Mouse (Mus musculus): ENCODE data around the gene Esrrg. TPM values are rescaled to one million over a fixed set of nuclear protein-coding genes. Genes with fewer than 3 reads are reported as not detected.
A peak's percentile ranks its signal among the peaks of the same experiment; 100 is the strongest.

Esrrg gene
- total and polyA plus RNA-seq, 3 experiments = 0.01 TPM; not detected in 2

GRCm38 (mm10) chr1:187974396-187974795 lies 365.8 kb downstream of the Esrrg start:
- Histone ChIP-seq H3K27ac (ENCODE audit: control insufficient read depth, low read depth, low read length) (no peak overlapping the region), H3K36me3 (ENCODE audit: control insufficient read depth in 1 of 2, insufficient read depth in 2 of 2, low read length in 2 of 2) (no peaks in the 10 kb centered on the region), H3K4me3 (ENCODE audit: control insufficient read depth in 1 of 2, insufficient read depth in 1 of 2, low read depth in 2 of 2, low read length in 2 of 2) (no peak overlapping the region), H3K27me3 (ENCODE audit: control insufficient read depth in 1 of 2, insufficient read depth in 2 of 2, low read length in 2 of 2) (no peaks in the 10 kb centered on the region; a peak in 2 of 4 replicates), H3K79me2 (ENCODE audit: control insufficient read depth, insufficient read depth, low read length, poor library complexity) (no peaks in the 10 kb centered on the region), H3K9ac (ENCODE audit: control insufficient read depth, low read depth, low read length, poor library complexity, severe bottlenecking) (no peak overlapping the region), H3K9me3 (replicated peaks; ENCODE audit: insufficient read depth, low read length) (no peaks in the 10 kb centered on the region), H3K4me1 (ENCODE audit: control insufficient read depth in 1 of 2, insufficient read depth in 2 of 2, low read length in 2 of 2) (no peaks in the 10 kb centered on the region)
- DNase-seq (ENCODE audit: low read depth, low spot score) = no peak
- TF ChIP-seq CTCF (IDR thresholded peaks at IDR 0.05 in 2 of 3, conservative IDR thresholded peaks at IDR 0.05 in 1 of 3; ENCODE audit: control insufficient read depth in 1 of 3, insufficient read depth in 1 of 3, low read depth in 2 of 3, low read length in 3 of 3, poor library complexity in 1 of 3, severe bottlenecking in 1 of 3) (peak in 1 of 3 experiments; percentile 15; a peak in 1 of 6 replicates), GABPA (IDR thresholded peaks at IDR 0.05; ENCODE audit: low read depth, low read length) (no peak), RAD21 (IDR thresholded peaks at IDR 0.05; ENCODE audit: low read depth, low read length) (peak; percentile 3; the same call in 1 of the 2 replicates), KAT2A (conservative IDR thresholded peaks at IDR 0.05; ENCODE audit: low read depth, low read length) (no peak), TAL1 (IDR thresholded peaks at IDR 0.05; ENCODE audit: low read length) (no peak), NRF1 (IDR thresholded peaks at IDR 0.05; ENCODE audit: insufficient read depth, low read depth, low read length, poor library complexity, severe bottlenecking) (no peak), MEF2A (IDR thresholded peaks at IDR 0.05; ENCODE audit: extremely low read depth, insufficient replicate concordance, low read depth, low read length, poor library complexity, severe bottlenecking) (no peak), POLR2A (IDR thresholded peaks at IDR 0.05; ENCODE audit: control insufficient read depth in 1 of 2, insufficient read depth in 1 of 2, low read depth in 1 of 2, low read length in 2 of 2, poor library complexity in 1 of 2) (no peak), SMC3 (IDR thresholded peaks at IDR 0.05; ENCODE audit: low read depth, low read length) (peak; percentile 18; the same call in 1 of the 2 replicates), ETS1 (IDR thresholded peaks at IDR 0.05; ENCODE audit: low read depth, low read length) (no peak)

- no peak overlapping the region for H3K9ac ChIP-seq (ENCODE audit: control insufficient read depth, low read depth, low read length, poor library complexity, severe bottlenecking)
- no peak overlapping the region for H3K4me3 ChIP-seq (ENCODE audit: control insufficient read depth in 1 of 2, insufficient read depth in 1 of 2, low read depth in 2 of 2, low read length in 2 of 2)
- H3K9me3 ChIP-seq (replicated peaks; ENCODE audit: insufficient read depth, low read length) = no peaks in the 10 kb centered on the region
- H3K27ac ChIP-seq (ENCODE audit: control insufficient read depth, low read depth, low read length) = no peak overlapping the region
- no peaks in the 10 kb centered on the region for H3K79me2 ChIP-seq (ENCODE audit: control insufficient read depth, insufficient read depth, low read length, poor library complexity)
- H3K27me3 ChIP-seq (ENCODE audit: control insufficient read depth in 1 of 2, insufficient read depth in 2 of 2, low read length in 2 of 2) = no peaks in the 10 kb centered on the region; a peak in 1 of 4 replicates
- DNase-seq (ENCODE audit: low read depth, low spot score) = no peak
- no peaks in the 10 kb centered on the region for H3K36me3 ChIP-seq (ENCODE audit: control insufficient read depth in 1 of 2, insufficient read depth in 2 of 2, low read length in 2 of 2)
- H3K4me1 ChIP-seq (ENCODE audit: control insufficient read depth in 1 of 2, insufficient read depth in 2 of 2, low read length in 2 of 2) = no peaks in the 10 kb centered on the region
- TF ChIP-seq POLR2AphosphoS5 (IDR thresholded peaks at IDR 0.05; ENCODE audit: borderline replicate concordance, low read depth, low read length) (no peak), NRF1 (IDR thresholded peaks at IDR 0.05; ENCODE audit: insufficient read depth, low read depth, low read length, poor library complexity, severe bottlenecking) (no peak), ZMIZ1 (IDR thresholded peaks at IDR 0.05; ENCODE audit: low read depth, low read length) (no peak), UBTF (IDR thresholded peaks at IDR 0.05; ENCODE audit: borderline replicate concordance, insufficient read depth, low read depth, low read length) (no peak), EP300 (IDR thresholded peaks at IDR 0.05; ENCODE audit: low read depth in 1 of 2, low read length in 2 of 2) (no peak), GATA1 (IDR thresholded peaks at IDR 0.05; ENCODE audit: low read depth, low read length) (no peak), TBP (IDR thresholded peaks at IDR 0.05; ENCODE audit: low read depth, low read length) (no peak), RCOR1 (IDR thresholded peaks at IDR 0.05; ENCODE audit: low read depth, low read length) (no peak), ZNF384 (IDR thresholded peaks at IDR 0.05; ENCODE audit: low read depth, low read length) (no peak), POLR2A (IDR thresholded peaks at IDR 0.05; ENCODE audit: control insufficient read depth in 1 of 2, insufficient read depth in 1 of 2, low read depth in 1 of 2, low read length in 2 of 2, poor library complexity in 1 of 2) (no peak), MAFK (IDR thresholded peaks at IDR 0.05; ENCODE audit: borderline replicate concordance, low read depth, low read length) (no peak), E2F4 (IDR thresholded peaks at IDR 0.05; ENCODE audit: borderline replicate concordance, low read depth, low read length) (no peak), ZC3H11A (IDR thresholded peaks at IDR 0.05; ENCODE audit: low read depth, low read length) (no peak)
Measured at GRCm38 (mm10) chr1:187975465-187976352, 367.1 kb downstream of the Esrrg start.
